Mouse (Mus musculus) forebrain, embryonic 15.5 days (tissue): ENCODE measurements around the gene Rab4a. TPM values are rescaled to one million over a fixed set of nuclear protein-coding genes. Genes with fewer than 3 reads are reported as not detected.

Experiments
- polyA plus RNA-seq: library from polyadenylated mRNA; unstranded; fragments of >200 nt; fragmentation: Nextera tagmentation; extraction: Ambion mirVana; gene quantifications from 2 replicates; pipeline ENCODE4 v1.2.1, GENCODE M21; 2015

Rab4a gene
- polyA plus RNA-seq, 1 experiment from 2014 or later = 78.2 TPM

Other genes starting within 250 kb of the Rab4a start
- 8.6 and 10.4 TPM in 2 replicates for gene Rhou, start 152.1 kb upstream of the Rab4a start, polyA plus RNA-seq
- 8.2 and 8.3 TPM in 2 replicates for gene Ccsap, start 54.2 kb downstream of the Rab4a start, polyA plus RNA-seq
- gene Acta1, start 88.8 kb downstream of the Rab4a start, polyA plus RNA-seq = 3.8 and 7.0 TPM in 2 replicates
- 31.9 and 33.4 TPM in 2 replicates for gene Nup133, start 143.3 kb downstream of the Rab4a start, polyA plus RNA-seq
- gene Abcb10, start 177.1 kb downstream of the Rab4a start, polyA plus RNA-seq = 10.6 and 10.7 TPM in 2 replicates
- gene Taf5l, start 215.4 kb downstream of the Rab4a start, polyA plus RNA-seq = 30.5 and 31.4 TPM in 2 replicates
- 3.7 and 3.8 TPM in 2 replicates for gene Urb2, start 215.5 kb downstream of the Rab4a start, polyA plus RNA-seq